Mouse (Mus musculus): ENCODE results near the gene Themis.

GRCm38 (mm10) chr10:28816160-28816559 is 148.0 kb downstream of the Themis start:
- TF ChIP-seq CTCF (IDR thresholded peaks at IDR 0.05; ENCODE audit: borderline replicate concordance, insufficient read depth, low read depth, low read length): no peak
- TF ChIP-seq POLR2A (IDR thresholded peaks at IDR 0.05; ENCODE audit: borderline replicate concordance, insufficient read depth, low read length): no peak
